Mouse (Mus musculus) embryonic fibroblast, embryonic 13.5 days (primary cell): Measurements from ENCODE around the gene Tbc1d2.

Experiments used
- CTCF ChIP-seq: IDR thresholded peaks from 2 replicates; pipeline ENCODE4 v1.5.1; 2011; ENCODE audit warnings: mild to moderate bottlenecking, control low read depth, low read length, moderate library complexity, borderline replicate concordance; ENCODE audit not compliant: insufficient read depth
- POLR2A ChIP-seq: IDR thresholded peaks from 2 replicates; pipeline ENCODE4 v1.6.1; 2011; ENCODE audit warnings: low read depth, mild to moderate bottlenecking, control low read depth, low read length, moderate library complexity

DNA sequence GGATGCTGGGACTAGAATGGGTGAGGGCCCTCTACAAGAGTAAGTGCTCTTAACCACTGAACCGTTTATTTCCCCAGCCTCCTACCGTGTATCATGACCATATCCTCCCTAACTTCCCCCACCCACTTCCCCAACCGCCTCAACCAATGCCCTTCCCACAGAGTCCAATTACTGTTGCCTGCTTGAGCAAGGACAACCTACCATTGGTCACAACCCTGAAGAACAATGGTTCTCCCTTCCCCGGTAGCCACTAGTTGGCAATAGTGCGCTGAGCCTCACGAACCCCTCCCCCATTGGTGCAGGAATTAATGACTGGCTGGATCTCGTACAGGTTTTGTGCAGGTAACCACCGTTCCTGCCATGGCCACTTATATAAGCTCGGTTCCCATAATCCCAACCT, 19.6 kb downstream of the Tbc1d2 start:
- TF ChIP-seq CTCF (no peak), POLR2A (no peak)
